Comparison of ENCODE assay signal across 17 mouse cellular contexts in the genomic region with DNA sequence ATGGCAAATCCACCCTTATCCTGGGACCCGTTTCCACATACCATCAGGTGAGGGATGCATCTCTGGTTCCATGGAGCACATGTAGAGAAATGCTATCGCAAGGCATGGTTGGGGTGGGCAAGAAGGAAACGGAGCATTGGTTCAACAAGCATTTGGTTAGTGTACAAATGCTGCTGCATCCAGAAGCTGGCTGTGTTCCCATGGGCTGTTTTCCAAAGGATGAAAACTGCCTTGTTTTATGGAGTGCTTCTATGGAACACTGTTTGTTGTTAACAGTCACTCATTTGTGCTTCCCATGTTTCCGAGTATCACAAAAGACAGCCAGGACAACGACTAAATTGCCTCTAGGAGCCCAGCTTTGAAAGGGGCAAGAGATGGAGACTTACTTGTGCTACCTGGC. TPM values are rescaled to one million over a fixed set of nuclear protein-coding genes. Genes with fewer than 3 reads are reported as not detected.
A peak's percentile ranks its signal among the peaks of the same experiment; 100 is the strongest.
DNase-seq lines count a peak whose midpoint lies in the region; ATAC-seq and TF ChIP-seq lines count a peak whose summit lies in the region.
"Had no signal": no experiment of that assay in that cellular context is flagged by ENCODE, and none has a peak within 500 bp of the region (broad histone marks: within the 10 kb centered on the region; RNA-seq: fewer than 3 reads in every experiment).

No protein-coding gene starts in this region.

- no peaks in the 10 kb centered on the region for H3K27me3 ChIP-seq in cerebellum, adult 2 months (ENCODE audit: control insufficient read depth, insufficient read depth, low read length)
- H3K27me3 ChIP-seq in kidney, embryonic 16.5 days (ENCODE audit: insufficient read depth, low read length), result no peaks in the 10 kb centered on the region
- H3K27me3 ChIP-seq: embryonic facial prominence, embryonic 13.5 days; forebrain, embryonic 12.5 days; heart, embryonic 13.5 days; hindbrain, embryonic 13.5 days had no signal

- H3K4me2 ChIP-seq in kidney, embryonic 16.5 days (replicated peaks; ENCODE audit: low read depth, low read length), result no peak overlapping the region
- H3K4me2 ChIP-seq: embryonic facial prominence, embryonic 13.5 days; forebrain, embryonic 12.5 days; heart, embryonic 13.5 days; hindbrain, embryonic 13.5 days had no signal

- TF ChIP-seq POLR2A in cerebellum, adult 2 months (IDR thresholded peaks at IDR 0.05; ENCODE audit: borderline replicate concordance, insufficient read depth, low read length), result no peak

- no peak overlapping the region for H3K27ac ChIP-seq in cerebellum, adult 2 months (ENCODE audit: insufficient read depth, low read length)
- H3K27ac ChIP-seq in kidney, embryonic 16.5 days (ENCODE audit: low read length), result no peak overlapping the region
- H3K27ac ChIP-seq: embryonic facial prominence, embryonic 13.5 days; forebrain, embryonic 12.5 days; heart, embryonic 13.5 days; hindbrain, embryonic 13.5 days had no signal

- no peak overlapping the region for H3K4me3 ChIP-seq in cerebellum, adult 2 months (replicated peaks; ENCODE audit: insufficient read depth, low read depth, low read length)
- no peak overlapping the region for H3K4me3 ChIP-seq in kidney, embryonic 16.5 days (ENCODE audit: low read length)
- H3K4me3 ChIP-seq: embryonic facial prominence, embryonic 13.5 days; forebrain, embryonic 12.5 days; heart, embryonic 13.5 days; hindbrain, embryonic 13.5 days had no signal

- DNase-seq in cerebellum, postnatal 14 days, result peak; percentile 33 to 45
- no peak for DNase-seq in cerebellum, adult 2 months
- peak; percentile 59 for DNase-seq in kidney, postnatal 10 days
- DNase-seq in lung, postnatal 10 days, result peak; percentile 55
- no peak for DNase-seq in lung, postnatal 36 days
- no peak for DNase-seq in natural killer cell, adult 2 months (ENCODE audit: low spot score in 2 of 2)
- DNase-seq: adrenal gland, postnatal 10 days; cerebellum, adult 18-20 months; cerebellum, postnatal 36 days; gastrocnemius, postnatal 10 days; heart, postnatal 36 days had no signal

- no peaks in the 10 kb centered on the region for H3K4me1 ChIP-seq in cerebellum, adult 2 months (ENCODE audit: control insufficient read depth, insufficient read depth, low read length)
- H3K4me1 ChIP-seq in kidney, embryonic 16.5 days (ENCODE audit: insufficient read depth, low read length), result no peaks in the 10 kb centered on the region
- H3K4me1 ChIP-seq: embryonic facial prominence, embryonic 13.5 days; forebrain, embryonic 12.5 days; hindbrain, embryonic 13.5 days had no signal

- 50% methylated on average over 5 of the region's 5 CpGs for WGBS in cerebellum, adult 2 months
- WGBS in kidney, embryonic 16.5 days, result 85% methylated on average over 5 of the region's 5 CpGs

- TF ChIP-seq CTCF in cerebellum, adult 2 months (IDR thresholded peaks at IDR 0.05; ENCODE audit: borderline replicate concordance, insufficient read depth, low read depth, low read length), result no peak

- ATAC-seq in kidney, embryonic 16.5 days (ENCODE audit: low FRiP score, low TSS enrichment), result no peak
- ATAC-seq: forebrain, embryonic 16.5 days had no signal

- H3K36me3 ChIP-seq in kidney, embryonic 16.5 days (ENCODE audit: insufficient read depth, low read length), result no peaks in the 10 kb centered on the region
- H3K36me3 ChIP-seq: embryonic facial prominence, embryonic 13.5 days; forebrain, embryonic 12.5 days; heart, embryonic 13.5 days; hindbrain, embryonic 13.5 days had no signal

- H3K9ac ChIP-seq in kidney, embryonic 16.5 days (replicated peaks; ENCODE audit: low read length), result no peak overlapping the region
- H3K9ac ChIP-seq: embryonic facial prominence, embryonic 13.5 days; forebrain, embryonic 12.5 days; heart, embryonic 13.5 days; hindbrain, embryonic 13.5 days had no signal

- H3K9me3 ChIP-seq in kidney, embryonic 16.5 days (ENCODE audit: low read length), result peaks cover 3% of the 10 kb centered on the region; the same call in 1 of the 2 replicates
- H3K9me3 ChIP-seq: forebrain, embryonic 12.5 days had no signal

RNA-seq across cellular contexts. Expression of a gene that starts 35.7 kb away (rescaled TPM):
- polyA plus RNA-seq in cerebellum, adult 2 months (2012; rRNA removed), result 25.9 and 28.7 TPM in 2 replicates
- polyA plus RNA-seq in kidney, embryonic 16.5 days (2015; fragmentation: Nextera tagmentation; extraction: Ambion mirVana), result 18.9 and 19.1 TPM in 2 replicates

Comparison
In these comparisons a context has a peak if more than half of its experiments do, and no peak if none do; other contexts are left out.
1. DNase-seq: peak in cerebellum, postnatal 14 days (2 of 2), kidney, postnatal 10 days (single experiment) and lung, postnatal 10 days (single experiment); none in cerebellum, adult 2 months (0 of 2), lung, postnatal 36 days (single experiment) and natural killer cell, adult 2 months (0 of 2).